Mouse (Mus musculus): ENCODE results near the gene Pigp. TPM values are rescaled to one million over a fixed set of nuclear protein-coding genes. Genes with fewer than 3 reads are reported as not detected.

Gene Pigp
- 18.7 and 21.5 TPM in 2 replicates for polyA plus RNA-seq (2012; rRNA removed)

GRCm38 (mm10) chr16:94371301-94371931 lies at the start of gene Pigp:
Gene Pigp (minus strand): TSS chr16:94371842.

GRCm38 (mm10) chr16:94370173-94370914 lies 1.3 kb downstream of the Pigp start, which contains the start of gene Ttc3:
Gene Ttc3 (plus strand): TSS chr16:94370618.

GRCm38 (mm10) chr16:94327781-94328711 lies 43.6 kb downstream of the Pigp start, which contains the start of gene Ripply3:
Gene Ripply3 (plus strand): TSS chr16:94328420.

GRCm38 (mm10) chr16:94313229-94314030 lies 58.2 kb downstream of the Pigp start, which contains the start of gene Hlcs:
Gene Hlcs (minus strand): TSS chr16:94313571.

Other genes with a start within 250 kb of the Pigp start
- 13.1 and 14.3 TPM in 2 replicates for gene Hlcs, start 58.3 kb downstream of the Pigp start, polyA plus RNA-seq (2012; rRNA removed)
- 1.1 and 1.8 TPM in 2 replicates for gene Ripply3, start 43.4 kb downstream of the Pigp start, polyA plus RNA-seq (2012; rRNA removed)
- 64.2 and 83.9 TPM in 2 replicates for gene Ttc3, start 1.2 kb downstream of the Pigp start, polyA plus RNA-seq (2012; rRNA removed)
- gene Vps26c, start 155.0 kb upstream of the Pigp start, polyA plus RNA-seq (2012; rRNA removed), result 32.2 and 39.5 TPM in 2 replicates
- gene Dyrk1a, start 198.2 kb upstream of the Pigp start, polyA plus RNA-seq (2012; rRNA removed), result 24.7 and 51.3 TPM in 2 replicates